Mouse (Mus musculus): ENCODE results near the gene Ell. TPM values are rescaled to one million over a fixed set of nuclear protein-coding genes. Genes with fewer than 3 reads are reported as not detected.
"Not testable (repeated sequence)": the region's sequence is repeated elsewhere in the genome, so short reads cannot be mapped to it uniquely, and the experiment has no call there.

Ell gene
- polyA plus RNA-seq, 1 experiment: 16.1 TPM

GRCm38 (mm10) chr8:70574302-70574701, 35.0 kb downstream of the Ell start:
- Histone ChIP-seq H3K4me3 (ENCODE audit: insufficient read depth, low read length) (no peak overlapping the region), H3K4me1 (ENCODE audit: control insufficient read depth, insufficient read depth, low read length) (peaks cover 4% of the 10 kb centered on the region; the same call in 1 of the 2 replicates), H3K27ac (ENCODE audit: insufficient read depth, low read length) (no peak overlapping the region)
- TF ChIP-seq POLR2A (IDR thresholded peaks at IDR 0.05; ENCODE audit: low read depth, low read length) (no peak), CTCF (IDR thresholded peaks at IDR 0.05; ENCODE audit: borderline replicate concordance, insufficient read depth, low read length) (no peak)

DNA sequence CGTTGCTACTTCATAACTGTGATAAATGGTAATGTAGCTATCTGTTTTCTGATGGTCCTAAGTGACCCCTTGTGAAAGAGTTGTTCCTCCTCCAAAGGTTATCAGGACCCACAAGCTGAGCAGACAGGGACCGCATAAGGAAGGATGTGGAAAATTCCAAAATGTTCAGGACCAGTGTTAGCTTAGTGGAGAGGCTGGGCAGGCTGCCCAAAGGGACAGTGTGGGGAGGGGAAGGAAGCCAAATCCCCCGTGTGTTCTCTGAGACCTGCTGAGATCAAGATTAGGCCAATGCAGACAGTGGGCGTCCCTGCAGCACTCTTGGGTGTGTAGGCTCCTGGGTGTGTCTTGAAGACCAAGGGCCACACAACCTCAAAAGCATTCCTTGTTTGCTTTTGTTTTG, 35.7 kb downstream of the Ell start:
- Histone ChIP-seq H3K27ac (ENCODE audit: insufficient read depth, low read length) (no peak overlapping the region), H3K4me1 (ENCODE audit: control insufficient read depth, insufficient read depth, low read length) (peaks cover 4% of the 10 kb centered on the region; the same call in 1 of the 2 replicates), H3K4me3 (ENCODE audit: insufficient read depth, low read length) (no peak overlapping the region)
- TF ChIP-seq CTCF (IDR thresholded peaks at IDR 0.05; ENCODE audit: borderline replicate concordance, insufficient read depth, low read length): no peak
- TF ChIP-seq POLR2A (IDR thresholded peaks at IDR 0.05; ENCODE audit: low read depth, low read length): no peak

DNA sequence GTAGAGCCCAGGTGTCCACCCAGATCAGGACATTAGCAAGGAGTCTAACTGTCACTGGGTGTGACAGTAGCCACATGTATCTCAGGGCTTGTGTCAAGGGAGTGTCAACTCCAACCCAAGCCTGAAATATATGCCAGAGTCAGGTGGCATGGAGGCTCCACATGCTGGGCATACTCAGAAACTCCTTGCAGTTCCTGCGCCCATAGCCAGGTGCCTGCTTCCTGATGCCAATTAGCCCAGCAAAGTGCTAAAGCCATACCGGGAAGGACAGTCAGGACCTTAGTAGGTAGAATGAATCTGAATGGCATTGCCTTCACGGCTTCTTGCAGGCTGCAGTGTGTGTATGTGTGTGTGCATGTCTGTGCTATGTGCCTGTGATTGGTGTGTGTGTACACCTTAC, 38.0 kb downstream of the Ell start:
- Histone ChIP-seq H3K4me3 (ENCODE audit: insufficient read depth, low read length) (no peak overlapping the region), H3K27ac (ENCODE audit: insufficient read depth, low read length) (no peak overlapping the region), H3K4me1 (ENCODE audit: control insufficient read depth, insufficient read depth, low read length) (peaks cover 4% of the 10 kb centered on the region; the same call in 1 of the 2 replicates)
- TF ChIP-seq CTCF (IDR thresholded peaks at IDR 0.05; ENCODE audit: borderline replicate concordance, insufficient read depth, low read length) (no peak), POLR2A (IDR thresholded peaks at IDR 0.05; ENCODE audit: low read depth, low read length) (no peak)

GRCm38 (mm10) chr8:70583476-70584387, 44.5 kb downstream of the Ell start:
- Histone ChIP-seq H3K4me1 (ENCODE audit: control insufficient read depth, insufficient read depth, low read length) (no peaks in the 10 kb centered on the region), H3K4me3 (ENCODE audit: insufficient read depth, low read length) (no peak overlapping the region), H3K27ac (ENCODE audit: insufficient read depth, low read length) (no peak overlapping the region)
- TF ChIP-seq POLR2A (IDR thresholded peaks at IDR 0.05; ENCODE audit: low read depth, low read length): no peak
- no peak for TF ChIP-seq CTCF (IDR thresholded peaks at IDR 0.05; ENCODE audit: borderline replicate concordance, insufficient read depth, low read length)

DNA sequence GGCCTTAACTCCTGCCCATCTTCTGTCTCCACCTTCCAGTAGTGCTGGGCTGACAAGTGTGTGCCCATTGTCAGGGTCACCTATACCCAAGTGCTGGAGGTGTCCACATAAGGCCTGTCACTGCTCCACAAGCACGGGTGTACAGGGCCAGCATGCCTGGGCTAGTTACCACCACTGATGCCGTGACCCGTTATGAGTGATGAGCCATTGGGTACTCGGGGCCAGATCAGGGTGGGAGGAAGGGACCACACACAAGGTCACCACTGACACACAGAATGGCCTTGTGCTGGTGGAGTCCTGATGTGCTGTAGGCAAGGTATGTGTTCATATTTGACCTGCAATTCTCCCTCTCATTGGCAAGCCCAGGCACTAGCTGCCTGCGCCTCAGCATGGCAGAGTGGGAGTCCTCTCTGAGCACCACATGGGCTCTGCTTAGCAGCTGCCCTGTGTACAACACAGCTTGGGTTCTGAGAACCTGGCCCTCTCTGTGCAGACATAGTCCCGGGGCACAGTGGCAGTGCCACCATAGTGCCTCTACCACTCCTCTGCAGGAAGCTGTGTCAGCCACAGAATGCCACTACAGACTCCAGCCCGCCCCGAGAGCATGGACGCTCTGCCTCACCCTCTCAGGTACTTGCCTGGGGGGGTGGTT, 45.5 kb downstream of the Ell start:
- H3K4me3 ChIP-seq (ENCODE audit: insufficient read depth, low read length): no peak overlapping the region
- TF ChIP-seq POLR2A (IDR thresholded peaks at IDR 0.05; ENCODE audit: low read depth, low read length) (no peak), CTCF (IDR thresholded peaks at IDR 0.05; ENCODE audit: borderline replicate concordance, insufficient read depth, low read length) (no peak)
- no peak overlapping the region for H3K27ac ChIP-seq (ENCODE audit: insufficient read depth, low read length)
- H3K4me1 ChIP-seq (ENCODE audit: control insufficient read depth, insufficient read depth, low read length): no peaks in the 10 kb centered on the region

DNA sequence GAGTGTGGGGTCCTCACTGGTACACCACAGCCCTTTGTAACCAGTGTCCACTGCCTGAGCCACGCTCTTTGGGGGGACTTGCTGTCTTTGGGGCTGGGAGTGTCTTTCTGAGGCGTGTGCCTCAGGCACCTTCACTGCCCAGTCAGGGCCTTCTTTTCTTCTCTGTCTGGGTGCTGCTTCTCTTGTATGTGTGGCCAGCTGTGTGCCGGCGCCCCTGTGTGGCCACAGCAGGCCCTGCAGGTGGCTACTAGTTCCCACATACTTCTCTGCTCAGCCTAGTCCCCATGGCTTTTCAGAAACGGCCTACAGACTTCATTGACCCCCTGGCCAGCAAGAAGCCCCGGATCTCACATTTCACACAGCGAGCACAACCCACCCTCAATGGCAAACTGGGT, 46.0 kb downstream of the Ell start:
- TF ChIP-seq CTCF (IDR thresholded peaks at IDR 0.05; ENCODE audit: borderline replicate concordance, insufficient read depth, low read length) (peak; percentile 49), POLR2A (IDR thresholded peaks at IDR 0.05; ENCODE audit: low read depth, low read length) (no peak)
- no peak overlapping the region for H3K4me3 ChIP-seq (ENCODE audit: insufficient read depth, low read length)
- H3K4me1 ChIP-seq (ENCODE audit: control insufficient read depth, insufficient read depth, low read length): no peaks in the 10 kb centered on the region
- H3K27ac ChIP-seq (ENCODE audit: insufficient read depth, low read length): no peak overlapping the region

DNA sequence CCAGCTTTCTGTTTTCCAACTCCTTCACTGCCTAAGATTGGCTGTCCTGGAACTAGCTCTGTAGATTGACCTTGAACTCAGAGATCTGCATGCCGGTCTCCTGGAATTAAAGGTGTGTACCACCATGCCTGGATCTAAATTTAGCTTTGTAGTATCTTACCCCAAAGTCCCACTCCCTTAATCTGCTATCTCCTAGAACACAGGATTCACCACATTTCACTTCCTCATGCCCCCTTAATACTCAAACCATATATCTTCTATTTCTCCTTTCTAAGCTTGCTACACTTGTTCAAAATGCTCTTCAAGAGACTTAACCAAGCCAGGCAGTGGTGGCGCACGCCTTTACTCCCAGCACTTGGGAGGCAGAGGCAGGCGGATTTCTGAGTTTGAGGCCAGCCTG, 48.7 kb downstream of the Ell start:
- H3K4me1 ChIP-seq (ENCODE audit: control insufficient read depth, insufficient read depth, low read length); H3K4me3 ChIP-seq (ENCODE audit: insufficient read depth, low read length); H3K27ac ChIP-seq (ENCODE audit: insufficient read depth, low read length): not testable (repeated sequence)

GRCm38 (mm10) chr8:70591569-70591968, 52.3 kb downstream of the Ell start:
- TF ChIP-seq CTCF (IDR thresholded peaks at IDR 0.05; ENCODE audit: borderline replicate concordance, insufficient read depth, low read length) (no peak), POLR2A (IDR thresholded peaks at IDR 0.05; ENCODE audit: low read depth, low read length) (no peak)
- no peaks in the 10 kb centered on the region for H3K4me1 ChIP-seq (ENCODE audit: control insufficient read depth, insufficient read depth, low read length)
- no peak overlapping the region for H3K4me3 ChIP-seq (ENCODE audit: insufficient read depth, low read length)
- H3K27ac ChIP-seq (ENCODE audit: insufficient read depth, low read length): no peak overlapping the region

- no peaks in the 10 kb centered on the region for H3K4me1 ChIP-seq (ENCODE audit: control insufficient read depth, insufficient read depth, low read length)
- TF ChIP-seq CTCF (IDR thresholded peaks at IDR 0.05; ENCODE audit: borderline replicate concordance, insufficient read depth, low read length) (no peak), POLR2A (IDR thresholded peaks at IDR 0.05; ENCODE audit: low read depth, low read length) (no peak)
These were observed 53.9 kb downstream of the Ell start for GRCm38 (mm10) chr8:70593173-70593572.

More at GRCm38 (mm10) chr8:70593173-70593572, 53.9 kb downstream of the Ell start:
- Histone ChIP-seq H3K4me3 (ENCODE audit: insufficient read depth, low read length) (no peak overlapping the region), H3K27ac (ENCODE audit: insufficient read depth, low read length) (no peak overlapping the region)

Data from embryonic fibroblast, embryonic 13.5 days (primary cell).